9 mouse cellular contexts compared by ENCODE assay signal in the genomic region with DNA sequence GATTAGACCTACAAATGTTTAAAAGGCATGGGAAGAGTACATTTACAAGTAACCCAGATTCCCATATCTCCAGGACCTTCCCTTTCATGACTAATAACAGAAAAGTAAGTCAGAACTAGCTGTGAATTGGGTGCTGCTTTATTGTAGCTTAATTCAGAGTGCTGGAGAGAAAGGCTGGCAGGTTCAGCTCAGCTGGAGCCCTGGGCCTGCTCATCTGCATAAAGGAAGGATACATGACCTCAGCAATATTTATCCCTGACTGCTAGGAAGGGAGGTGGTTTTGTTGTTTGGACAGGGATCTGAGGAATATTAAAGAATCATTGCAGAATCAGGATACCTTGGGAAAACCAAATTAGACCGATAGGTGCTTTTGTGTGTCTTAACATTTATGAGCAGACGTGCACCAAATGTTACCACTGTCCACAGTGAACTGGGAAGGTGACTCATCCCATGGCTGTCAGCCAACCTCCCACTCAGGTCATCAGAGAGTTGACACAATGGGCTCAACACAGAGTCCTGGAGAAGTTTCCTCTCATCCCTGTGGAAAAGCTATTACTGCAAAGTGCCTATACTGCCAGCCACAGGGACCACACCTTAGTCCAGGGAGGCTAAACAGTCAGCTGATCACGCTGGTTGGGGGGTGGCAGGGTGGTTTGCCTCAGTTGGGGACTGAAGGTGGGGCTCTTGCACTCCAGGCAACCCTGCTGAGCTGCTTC.
DNase-seq lines count a peak whose midpoint lies in the region; ATAC-seq lines count a peak whose summit lies in the region.
"Had no signal": no experiment of that assay in that cellular context is flagged by ENCODE, and none has a peak within 500 bp of the region (broad histone marks: within the 10 kb centered on the region; RNA-seq: fewer than 3 reads in every experiment).

No protein-coding gene starts in this region.

- ATAC-seq in forebrain, embryonic 16.5 days, result no peak
- ATAC-seq: midbrain, embryonic 16.5 days had no signal

- H3K4me1 ChIP-seq in forebrain, embryonic 16.5 days (replicated peaks; ENCODE audit: control insufficient read depth, insufficient read depth, low read length), result no peaks in the 10 kb centered on the region

- DNase-seq in urinary bladder, adult 18-20 months (ENCODE audit: low spot score in 2 of 2), result peak; percentile 28 to 32
- DNase-seq in urinary bladder, postnatal 10 days (ENCODE audit: low spot score), result no peak
- DNase-seq in cerebellum, postnatal 25 days, result peak; percentile 65 to 80
- DNase-seq in heart, postnatal 25 days (ENCODE audit: low spot score), result peak; percentile 43
- DNase-seq in urinary bladder, postnatal 36 days (ENCODE audit: low spot score in 2 of 2), result peak; percentile 25 to 48
- DNase-seq in right cerebral cortex, postnatal 25 days, result no peak
- DNase-seq in right cerebral cortex, adult 18-20 months, result no peak

- H3K4me3 ChIP-seq in forebrain, embryonic 16.5 days (replicated peaks; ENCODE audit: low read length), result no peak overlapping the region

- no peak overlapping the region for H3K4me2 ChIP-seq in forebrain, embryonic 16.5 days (ENCODE audit: low read length)

- H3K27me3 ChIP-seq in forebrain, embryonic 16.5 days (replicated peaks; ENCODE audit: control insufficient read depth, insufficient read depth, low read length), result no peaks in the 10 kb centered on the region

- H3K36me3 ChIP-seq in forebrain, embryonic 16.5 days (ENCODE audit: control insufficient read depth, insufficient read depth), result no peaks in the 10 kb centered on the region

- WGBS in forebrain, embryonic 16.5 days, result 57% methylated on average over 3 of the region's 3 CpGs

- H3K27ac ChIP-seq in forebrain, embryonic 16.5 days (ENCODE audit: low read length), result no peak overlapping the region

- H3K9ac ChIP-seq in forebrain, embryonic 16.5 days (replicated peaks; ENCODE audit: low read depth, low read length), result no peak overlapping the region

- H3K9me3 ChIP-seq in forebrain, embryonic 16.5 days (ENCODE audit: control insufficient read depth, low read length), result no peaks in the 10 kb centered on the region

- intact Hi-C loops in heart, postnatal 25 days (cut with DNase I), result no loop called here

Comparison
In these comparisons a context has a peak if more than half of its experiments do, and no peak if none do; other contexts are left out.
1. DNase-seq: peak in urinary bladder, adult 18-20 months (2 of 2), cerebellum, postnatal 25 days (2 of 2), heart, postnatal 25 days (single experiment) and urinary bladder, postnatal 36 days (2 of 2); none in urinary bladder, postnatal 10 days (single experiment), right cerebral cortex, postnatal 25 days (single experiment) and right cerebral cortex, adult 18-20 months (single experiment).